Mouse (Mus musculus) G1E (cell line): Measurements from ENCODE around the gene Rpl36. TPM values are rescaled to one million over a fixed set of nuclear protein-coding genes. Genes with fewer than 3 reads are reported as not detected.

ENCODE experiments used
- ATAC-seq: 2 replicates; pipeline ENCODE4 v1.8.0; 2016; ENCODE audit warnings: mild to moderate bottlenecking; ENCODE audit not compliant: insufficient number of reproducible peaks, poor library complexity, low FRiP score, severe bottlenecking; ENCODE audit errors: extremely low read depth
- DNase-seq: peaks from one replicate; pipeline ENCODE4 v3.0.0; 2012; ENCODE audit warnings: low spot score
- H3K27me3 ChIP-seq: 2 replicates; pipeline ENCODE4 v1.6.1; 2012; ENCODE audit warnings: mild to moderate bottlenecking, low read length, inconsistent platforms; ENCODE audit not compliant: insufficient read depth
- H3K36me3 ChIP-seq: replicated peaks from 2 replicates; pipeline ENCODE3; 2012; ENCODE audit warnings: mild to moderate bottlenecking, inconsistent platforms
- H3K4me1 ChIP-seq: 2 replicates; pipeline ENCODE4 v1.6.1; 2012; ENCODE audit warnings: low read depth, low read length, inconsistent platforms, mixed read lengths; ENCODE audit not compliant: insufficient read depth
- H3K4me3 ChIP-seq: 2 replicates; pipeline ENCODE4 v1.5.1; 2012; ENCODE audit warnings: low read depth, mild to moderate bottlenecking, inconsistent platforms, low read length, moderate library complexity, mixed read lengths
- H3K9me3 ChIP-seq: replicated peaks from 2 replicates; pipeline ENCODE4 v1.6.1; 2012; ENCODE audit warnings: inconsistent platforms
- CTCF ChIP-seq: IDR thresholded peaks from 2 replicates; pipeline ENCODE4 v1.5.1; 2012; ENCODE audit warnings: low read depth, low read length, inconsistent platforms, mixed read lengths
- GATA1 ChIP-seq: IDR thresholded peaks from 2 replicates; pipeline ENCODE4 v1.6.1; 2012; ENCODE audit warnings: borderline replicate concordance, low read length, inconsistent platforms, mixed read lengths
- GATA2 ChIP-seq: IDR thresholded peaks from 2 replicates; pipeline ENCODE4 v1.6.1; 2012; ENCODE audit warnings: low read depth, low read length, inconsistent platforms, borderline replicate concordance
- POLR2AphosphoS5 ChIP-seq: IDR thresholded peaks from 2 replicates; pipeline ENCODE4 v1.6.1; 2012; ENCODE audit warnings: low read depth, low read length, inconsistent platforms; ENCODE audit not compliant: insufficient replicate concordance
- TAL1 ChIP-seq: conservative IDR thresholded peaks from 2 replicates; pipeline ENCODE4 v1.6.1; 2012; ENCODE audit warnings: low read depth, low read length, inconsistent platforms, mixed read lengths
- polyA plus RNA-seq: library from polyadenylated mRNA; stranded (reverse); fragments of >175 nt; gene quantifications from 2 replicates; pipeline ENCODE4 v1.2.3, GENCODE M21; 2012
- total RNA-seq, 2 experiments: library from RNA; stranded (forward) in 1 of 2; stranded (reverse) in 1 of 2; fragments of 200-1000 nt in 1 of 2; fragments of >200 nt in 1 of 2; fragmentation: Nextera tagmentation in 1 of 2; gene quantifications; 2 replicates each; pipeline ENCODE4 v1.2.3; 2014 to 2017

The Rpl36 gene
- total RNA-seq (2014; fragmentation: Nextera tagmentation) = 1,715 and 1,885 TPM in 2 replicates
- 2,574 and 3,073 TPM in 2 replicates for total RNA-seq (2017)
- polyA plus RNA-seq = 9,624 and 13,197 TPM in 2 replicates

GRCm38 (mm10) chr17:56613236-56613844 lies at the start of gene Rpl36:
Rpl36 (plus strand) TSS chr17:56613416.
- peak; percentile 69 for DNase-seq
- no peaks in the 10 kb centered on the region for H3K9me3 ChIP-seq
- TF ChIP-seq GATA1 (no peak), CTCF (peak; percentile 85)
- peaks cover 76% of the 10 kb centered on the region for H3K4me1 ChIP-seq
- peaks cover 67% of the 10 kb centered on the region for H3K36me3 ChIP-seq
- H3K4me3 ChIP-seq = peak within 1 kb of the TSS; percentile 88
- peak; percentile 29; the same call in 1 of the 2 replicates for ATAC-seq
- no peaks in the 10 kb centered on the region for H3K27me3 ChIP-seq

GRCm38 (mm10) chr17:56566293-56566692 lies 46.9 kb upstream of the Rpl36 start:
- ATAC-seq (no peak), DNase-seq (no peak)
- Histone ChIP-seq H3K36me3 (peaks cover 100% of the 10 kb centered on the region), H3K27me3 (no peaks in the 10 kb centered on the region; the same call in 1 of the 2 replicates), H3K4me1 (peaks cover 32% of the 10 kb centered on the region), H3K9me3 (no peaks in the 10 kb centered on the region), H3K4me3 (no peak overlapping the region)
- no peak for TF ChIP-seq TAL1
- no peak for TF ChIP-seq POLR2AphosphoS5
- TF ChIP-seq GATA2 = no peak
- TF ChIP-seq GATA1 = no peak
- no peak for TF ChIP-seq CTCF

GRCm38 (mm10) chr17:56566918-56567317 lies 46.3 kb upstream of the Rpl36 start:
- Histone ChIP-seq H3K4me1 (peaks cover 33% of the 10 kb centered on the region), H3K4me3 (no peak overlapping the region), H3K27me3 (no peaks in the 10 kb centered on the region; the same call in 1 of the 2 replicates), H3K9me3 (no peaks in the 10 kb centered on the region), H3K36me3 (peaks cover 100% of the 10 kb centered on the region)
- ATAC-seq (no peak), DNase-seq (no peak)
- no peak for TF ChIP-seq CTCF
- no peak for TF ChIP-seq TAL1
- no peak for TF ChIP-seq GATA1
- TF ChIP-seq GATA2 = no peak
- no peak for TF ChIP-seq POLR2AphosphoS5

GRCm38 (mm10) chr17:56567370-56567769 lies 45.8 kb upstream of the Rpl36 start:
- no peak for DNase-seq
- TF ChIP-seq GATA2 (no peak), GATA1 (no peak), TAL1 (no peak), POLR2AphosphoS5 (no peak), CTCF (no peak; the same call in 1 of the 2 replicates)
- peaks cover 100% of the 10 kb centered on the region for H3K36me3 ChIP-seq
- no peaks in the 10 kb centered on the region; the same call in 1 of the 2 replicates for H3K27me3 ChIP-seq
- no peak overlapping the region for H3K4me3 ChIP-seq
- peaks cover 30% of the 10 kb centered on the region for H3K4me1 ChIP-seq
- no peak for ATAC-seq
- no peaks in the 10 kb centered on the region for H3K9me3 ChIP-seq

- Histone ChIP-seq H3K27me3 (no peaks in the 10 kb centered on the region; the same call in 1 of the 2 replicates), H3K4me1 (peaks cover 32% of the 10 kb centered on the region), H3K9me3 (no peaks in the 10 kb centered on the region), H3K36me3 (peaks cover 99% of the 10 kb centered on the region), H3K4me3 (no peak overlapping the region)
- no peak for ATAC-seq
- no peak for DNase-seq
- TF ChIP-seq TAL1 (no peak), GATA1 (no peak), POLR2AphosphoS5 (no peak), CTCF (no peak), GATA2 (no peak)
Observed at GRCm38 (mm10) chr17:56570287-56570686, 42.9 kb upstream of the Rpl36 start.

- Histone ChIP-seq H3K9me3 (no peaks in the 10 kb centered on the region), H3K27me3 (no peaks in the 10 kb centered on the region), H3K4me3 (no peak overlapping the region), H3K4me1 (peaks cover 39% of the 10 kb centered on the region), H3K36me3 (peaks cover 96% of the 10 kb centered on the region)
- DNase-seq (no peak), ATAC-seq (no peak)
- TF ChIP-seq CTCF (no peak), TAL1 (no peak), POLR2AphosphoS5 (no peak), GATA1 (no peak), GATA2 (no peak)
Observed at GRCm38 (mm10) chr17:56572154-56572553, 41.1 kb upstream of the Rpl36 start.

- DNase-seq (no peak), ATAC-seq (no peak)
- TF ChIP-seq TAL1 = no peak
- no peak for TF ChIP-seq GATA2
- TF ChIP-seq CTCF = no peak
- TF ChIP-seq POLR2AphosphoS5 = no peak
- TF ChIP-seq GATA1 = no peak
- Histone ChIP-seq H3K4me1 (peaks cover 39% of the 10 kb centered on the region), H3K36me3 (peaks cover 96% of the 10 kb centered on the region), H3K9me3 (no peaks in the 10 kb centered on the region), H3K27me3 (no peaks in the 10 kb centered on the region), H3K4me3 (no peak overlapping the region)
Observed at GRCm38 (mm10) chr17:56572939-56573338, 40.3 kb upstream of the Rpl36 start.
